In genomic region chrX:142554161-142554560, GRCm38 (mm10) we compare ENCODE assay signal across 8 mouse cellular contexts.
DNase-seq lines count a peak whose midpoint lies in the region.

No protein-coding gene starts in this region.

- peak; percentile 23 for DNase-seq in heart, adult 8-10 months (ENCODE audit: low spot score)
- no peak for DNase-seq in heart, adult 9 months (ENCODE audit: low spot score in 2 of 2)
- DNase-seq in urinary bladder, postnatal 14 days (ENCODE audit: low spot score) = peak; percentile 22
- no peak for DNase-seq in urinary bladder, adult 2 months (ENCODE audit: low spot score)
- peak; percentile 29 for DNase-seq in embryo, embryonic 10 days (ENCODE audit: low spot score)
- DNase-seq in kidney, postnatal 4 days = peak; percentile 43 to 56
- DNase-seq in thymus, postnatal 25 days = peak; percentile 27
- no peak for DNase-seq in spleen, adult 12 weeks (ENCODE audit: low spot score)

Comparison
In these comparisons a context has a peak if more than half of its experiments do, and no peak if none do; other contexts are left out.
1. DNase-seq: peak in heart, adult 8-10 months (single experiment), urinary bladder, postnatal 14 days (single experiment), embryo, embryonic 10 days (single experiment), kidney, postnatal 4 days (2 of 2) and thymus, postnatal 25 days (single experiment); none in heart, adult 9 months (0 of 2), urinary bladder, adult 2 months (single experiment) and spleen, adult 12 weeks (single experiment).